Comparison of ENCODE assay signal across 16 mouse cellular contexts in the genomic region with DNA sequence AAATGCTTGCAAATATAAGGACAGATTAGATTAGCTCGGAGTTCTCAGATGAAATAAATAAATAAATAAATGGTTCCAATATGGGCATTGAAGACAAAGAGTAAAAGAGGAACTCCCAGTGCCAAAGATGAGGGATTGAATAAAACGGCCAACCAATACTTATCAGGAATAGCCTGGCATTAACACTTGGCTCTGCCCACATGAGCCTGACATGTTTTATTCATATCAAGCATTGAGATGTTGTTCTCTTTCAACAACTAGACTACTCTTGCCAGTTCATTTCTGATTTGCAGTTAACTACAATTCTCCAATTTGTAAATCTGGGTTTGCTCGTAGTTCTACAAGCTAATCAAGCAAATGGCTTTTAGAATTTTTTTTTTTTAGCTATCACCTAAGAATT.
"Had no signal": no experiment of that assay in that cellular context is flagged by ENCODE, and none has a peak within 500 bp of the region (broad histone marks: within the 10 kb centered on the region; RNA-seq: fewer than 3 reads in every experiment).

No protein-coding gene starts in this region.

- H3K27me3 ChIP-seq: neural tube, embryonic 13.5 days; neural tube, embryonic 15.5 days; stomach, embryonic 15.5 days had no signal

- H3K4me3 ChIP-seq: neural tube, embryonic 13.5 days; neural tube, embryonic 15.5 days; stomach, embryonic 15.5 days had no signal

- H3K4me2 ChIP-seq: neural tube, embryonic 13.5 days; neural tube, embryonic 15.5 days; stomach, embryonic 15.5 days had no signal

- H3K9ac ChIP-seq: neural tube, embryonic 13.5 days; neural tube, embryonic 15.5 days; stomach, embryonic 15.5 days had no signal

- DNase-seq: retina, postnatal 1 day; right cerebral cortex, adult 18-20 months; right cerebral cortex, postnatal 14 days; right cerebral cortex, postnatal 25 days; right cerebral cortex, postnatal 4 days; spleen, adult 18-20 months; thymus, adult 18-20 months; thymus, adult 2 months; thymus, postnatal 14 days; thymus, postnatal 25 days; thymus, postnatal 36 days; thymus, postnatal 4 days had no signal

- H3K27ac ChIP-seq: neural tube, embryonic 13.5 days; neural tube, embryonic 15.5 days; stomach, embryonic 15.5 days; stomach, postnatal 0 days had no signal

- H3K9me3 ChIP-seq: neural tube, embryonic 13.5 days; neural tube, embryonic 15.5 days; stomach, embryonic 15.5 days had no signal

- H3K36me3 ChIP-seq: neural tube, embryonic 13.5 days; neural tube, embryonic 15.5 days; stomach, embryonic 15.5 days had no signal

- H3K4me1 ChIP-seq: neural tube, embryonic 13.5 days; neural tube, embryonic 15.5 days; stomach, embryonic 15.5 days had no signal
